Mouse (Mus musculus): Measurements from ENCODE around the gene Akr1c21.
A peak's percentile ranks its signal among the peaks of the same experiment; 100 is the strongest.
"Not testable (repeated sequence)": the region's sequence is repeated elsewhere in the genome, so short reads cannot be mapped to it uniquely, and the experiment has no call there.

The Akr1c21 gene

DNA sequence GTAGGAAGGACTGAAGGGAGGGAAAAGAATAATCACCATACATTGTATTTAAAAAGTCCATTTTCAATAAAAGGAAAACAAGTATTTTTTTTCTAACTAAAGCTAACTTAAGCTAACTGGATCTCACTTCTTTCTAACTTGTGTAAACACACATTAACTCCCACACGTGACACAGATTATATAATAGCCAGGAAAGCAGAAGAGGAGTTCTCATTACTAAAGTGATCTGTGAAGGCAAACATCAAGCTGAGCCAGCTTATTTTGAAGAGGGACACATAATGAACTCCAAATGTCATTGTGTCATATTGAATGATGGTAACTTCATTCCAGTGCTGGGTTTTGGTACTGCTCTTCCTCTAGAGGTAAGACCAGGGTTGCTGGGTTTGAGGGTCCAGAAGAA lies at the start of gene Akr1c21:
Gene Akr1c21 (plus strand): TSS at position 205 of the 400 bp plus-strand sequence.
- no peak for DNase-seq

DNA sequence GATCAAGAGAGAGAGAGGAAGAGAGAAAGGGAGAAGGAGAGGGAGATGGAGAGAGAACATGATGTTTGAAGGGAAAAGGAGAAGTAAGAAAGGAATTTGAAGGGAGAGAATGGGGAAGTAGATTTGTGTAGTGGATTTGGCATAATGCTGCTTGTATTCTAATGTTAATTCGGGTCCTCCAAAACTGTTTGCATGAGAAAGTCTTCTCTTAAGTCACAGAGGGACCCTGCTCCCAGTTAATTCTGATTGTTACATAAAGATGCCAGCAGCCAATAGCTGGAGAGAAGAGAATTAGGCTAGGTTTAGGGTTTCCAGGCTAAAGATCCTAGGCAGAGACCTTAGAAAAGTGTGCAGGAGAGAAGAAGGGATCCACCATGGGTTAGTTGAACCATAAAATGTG lies 14.7 kb upstream of the Akr1c21 start:
- no peak for DNase-seq

DNA sequence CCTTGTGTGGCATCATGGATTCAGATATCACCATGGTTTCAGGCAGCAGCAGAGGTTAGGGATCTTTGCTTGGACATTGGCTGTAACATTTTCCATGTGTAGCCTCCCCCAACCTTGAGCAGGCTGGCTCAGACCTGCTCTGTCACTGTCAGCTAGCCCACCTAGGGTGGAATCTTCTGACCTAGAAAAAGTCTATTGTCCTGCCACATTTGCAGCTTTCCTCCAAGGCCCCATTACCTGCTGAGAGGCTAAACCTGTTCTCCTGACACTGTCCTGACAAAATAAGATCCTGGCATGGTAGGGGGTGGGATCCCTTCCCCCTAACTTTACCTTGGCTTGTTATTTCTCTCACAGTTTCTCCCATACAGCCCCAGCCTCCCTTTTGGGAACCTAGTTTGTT lies 13.4 kb upstream of the Akr1c21 start:
- DNase-seq: no peak

DNA sequence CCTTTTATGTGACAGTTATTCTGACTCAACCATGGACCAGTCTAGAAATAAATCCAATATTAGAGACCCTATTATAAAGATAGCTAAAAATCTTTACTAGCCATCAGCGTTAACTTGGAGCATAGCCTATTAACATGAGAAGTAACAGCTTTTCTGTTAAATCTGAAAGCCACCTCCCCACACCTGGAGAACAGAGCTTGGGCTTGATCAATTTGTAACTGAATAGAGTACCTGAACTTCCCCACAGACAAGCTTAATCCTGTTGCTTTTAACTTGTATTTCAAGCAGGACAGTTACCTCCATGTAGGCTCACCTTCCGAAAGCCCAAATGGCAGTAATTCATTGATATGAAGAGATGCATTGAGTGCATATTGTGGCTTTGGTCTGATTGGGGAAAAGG lies 7.9 kb upstream of the Akr1c21 start:
- no peak for DNase-seq

DNA sequence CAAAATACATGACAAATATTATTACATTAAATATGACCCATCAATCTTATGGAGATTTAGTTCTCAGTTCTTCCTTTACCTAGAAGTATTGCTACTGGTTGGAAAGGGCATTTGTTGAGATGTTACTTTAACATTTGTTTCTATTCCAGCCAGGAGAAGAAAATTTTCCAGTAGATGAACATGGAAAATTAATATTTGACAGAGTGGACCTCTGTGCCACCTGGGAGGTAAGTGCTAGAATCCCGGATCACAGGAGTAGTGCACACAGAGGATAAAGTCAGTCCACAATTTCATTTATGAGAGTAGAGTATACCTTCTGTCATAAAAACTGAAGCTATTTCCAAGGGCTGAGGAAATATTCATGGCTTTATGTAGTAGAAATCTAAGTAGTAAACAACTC lies 3.0 kb downstream of the Akr1c21 start:
- no peak for DNase-seq

DNA sequence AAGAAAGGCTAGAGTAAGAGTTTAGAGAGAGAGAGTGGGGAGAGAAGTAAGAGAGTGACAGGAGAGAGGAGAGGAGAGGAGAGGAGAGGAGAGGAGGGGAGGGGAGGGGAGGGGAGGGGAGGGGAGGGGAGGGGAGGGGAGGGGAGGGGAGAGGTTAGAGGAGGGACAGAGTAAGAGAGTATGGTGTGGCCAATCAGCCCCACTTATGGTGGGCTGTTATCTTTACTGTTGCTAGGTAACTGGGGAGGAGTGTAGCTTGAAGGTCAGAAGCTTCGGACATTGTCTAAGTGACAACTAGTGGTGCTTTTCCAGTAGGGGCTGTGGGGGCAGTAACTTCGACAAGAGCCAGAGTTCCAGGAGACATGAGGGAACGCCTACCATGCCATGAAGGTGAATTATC lies 29.6 kb downstream of the Akr1c21 start:
- DNase-seq: not testable (repeated sequence)

DNA sequence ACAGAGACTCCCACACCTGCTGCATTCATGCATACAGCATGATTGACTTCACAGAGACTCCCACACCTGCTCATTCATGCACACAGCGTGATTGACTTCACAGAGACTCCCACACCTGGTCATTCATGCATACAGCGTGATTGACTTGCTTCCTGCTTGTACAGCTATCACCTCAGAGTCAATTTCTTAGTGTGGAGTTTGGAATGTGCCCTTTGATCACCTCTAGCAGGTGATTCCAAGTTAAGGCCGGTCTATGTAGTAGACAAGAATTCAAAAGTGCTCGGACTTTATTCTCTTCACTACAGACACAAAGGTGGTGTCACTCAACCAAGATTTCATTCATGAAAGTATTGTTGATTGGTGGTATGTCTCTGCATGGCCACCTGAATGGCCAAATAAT lies 32.9 kb downstream of the Akr1c21 start:
- DNase-seq: no peak

DNA sequence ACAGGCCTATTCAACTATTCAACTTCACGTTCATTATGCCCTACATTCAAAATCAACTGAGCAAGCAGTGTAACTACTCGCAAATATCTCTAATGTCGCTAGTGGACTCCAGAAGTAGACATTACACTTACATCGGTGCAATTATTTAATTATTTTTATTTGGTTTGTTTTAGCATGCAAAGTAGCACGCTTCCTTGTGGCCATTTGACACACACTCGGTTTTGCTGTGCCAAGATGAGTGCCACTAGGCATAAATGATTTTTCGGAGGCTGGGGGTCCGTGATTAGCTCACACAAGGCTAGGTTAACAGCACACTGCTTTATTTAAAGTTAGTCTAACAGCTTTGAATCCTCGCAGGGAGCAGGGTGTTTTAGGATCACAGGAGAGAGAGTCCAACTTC lies 34.7 kb downstream of the Akr1c21 start:
- DNase-seq: no peak

DNA sequence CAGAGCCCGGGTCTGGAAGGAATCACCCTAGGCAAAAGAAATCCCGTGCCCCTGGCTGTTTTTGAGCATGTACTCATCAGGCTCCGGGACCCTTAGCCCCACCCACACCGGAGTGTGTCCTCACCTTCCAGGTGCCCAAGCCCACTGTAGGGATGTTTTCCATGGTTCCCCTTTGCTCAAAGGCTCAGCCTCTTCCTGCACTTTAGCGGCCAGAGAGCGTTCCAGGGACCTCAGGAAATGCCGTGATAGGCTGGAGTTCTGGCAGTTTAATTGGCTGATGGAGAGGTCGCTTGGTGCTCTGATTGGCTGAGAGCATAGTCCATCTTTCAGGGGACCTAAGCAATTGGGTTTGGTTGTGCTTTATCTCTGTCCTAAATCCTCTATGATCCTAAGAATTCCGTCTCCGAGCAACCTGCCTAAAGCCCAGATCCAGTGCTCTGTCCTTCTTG lies 35.1 kb downstream of the Akr1c21 start, which contains the start of gene Akr1e1:
Gene Akr1e1 (minus strand): TSS at position 214 of the 449 bp plus-strand sequence.
- peak; percentile 96 for DNase-seq

DNA sequence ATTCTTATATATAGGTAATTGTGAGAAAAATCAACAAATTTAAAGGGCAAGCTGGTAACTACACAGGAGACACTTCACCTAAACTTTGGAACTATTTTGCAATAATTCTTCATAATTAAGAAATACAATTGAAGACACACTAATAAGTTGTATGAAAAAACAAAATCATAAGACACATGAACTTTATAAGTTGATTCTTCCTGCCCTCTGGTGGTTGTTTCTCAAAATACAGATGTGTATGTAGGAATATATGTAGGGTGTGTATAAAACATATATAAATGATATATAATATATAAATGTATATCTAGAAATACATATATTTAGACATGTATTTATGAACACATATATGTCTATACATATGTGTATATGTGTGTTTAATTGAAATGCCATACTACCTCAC lies 37.0 kb downstream of the Akr1c21 start:
- no peak for DNase-seq
